Mouse (Mus musculus) CH12.LX (cell line): ENCODE measurements around the gene Spib. TPM values are rescaled to one million over a fixed set of nuclear protein-coding genes. Genes with fewer than 3 reads are reported as not detected.

Source experiments
- DNase-seq: peaks from one replicate; pipeline ENCODE4 v3.0.0-alpha.2; 2013; ENCODE audit errors: extremely low read depth
- H3K27ac ChIP-seq: 2 replicates; pipeline ENCODE4 v1.5.1; 2012; ENCODE audit warnings: low read depth, mild to moderate bottlenecking, control low read depth, moderate library complexity; ENCODE audit not compliant: insufficient read depth
- H3K27me3 ChIP-seq: replicated peaks from 2 replicates; pipeline ENCODE3; 2012; ENCODE audit warnings: inconsistent platforms
- H3K36me3 ChIP-seq, 2 experiments: replicated peaks in 1 of 2; 2 replicates each; pipeline versions ENCODE3 to v1.6.1; 2012; ENCODE audit warnings: inconsistent platforms in 1 of 2, low read length in 1 of 2, mild to moderate bottlenecking in 1 of 2, mixed read lengths in 1 of 2, moderate library complexity in 1 of 2; ENCODE audit not compliant: control insufficient read depth in 1 of 2, insufficient read depth in 1 of 2
- H3K4me1 ChIP-seq, 2 experiments: 2 replicates each; pipeline ENCODE4 v1.6.1; 2012; ENCODE audit warnings: inconsistent platforms in 1 of 2, moderate library complexity in 1 of 2; ENCODE audit not compliant: insufficient read depth in 2 of 2, control insufficient read depth in 1 of 2
- H3K4me2 ChIP-seq: 2 replicates; pipeline ENCODE4 v1.6.1; 2012; ENCODE audit warnings: low read depth, mild to moderate bottlenecking, control low read depth; ENCODE audit not compliant: poor library complexity, insufficient read depth, severe bottlenecking
- H3K4me3 ChIP-seq, 3 experiments: fragments of 150-350 bp in 1 of 3; sonication (generic) in 1 of 3; replicated peaks in 1 of 3; 2 replicates each; pipeline versions ENCODE3 to v1.5.1; 2011 to 2012; ENCODE audit warnings: low read depth in 2 of 3, low read length in 2 of 3, mild to moderate bottlenecking in 2 of 3, moderate library complexity in 2 of 3, control low read depth in 1 of 3, improper control_type of control experiment in 1 of 3, inconsistent platforms in 1 of 3, mixed read lengths in 1 of 3; ENCODE audit not compliant: poor library complexity in 1 of 3
- H3K79me2 ChIP-seq: replicated peaks from 2 replicates; pipeline ENCODE4 v1.6.1; 2012; ENCODE audit warnings: mild to moderate bottlenecking, moderate library complexity; ENCODE audit not compliant: control insufficient read depth, poor library complexity, insufficient read depth, severe bottlenecking; ENCODE audit errors: extremely low read depth
- H3K9ac ChIP-seq: 2 replicates; pipeline ENCODE4 v1.6.1; 2012; ENCODE audit warnings: low read depth, mild to moderate bottlenecking, control low read depth, moderate library complexity; ENCODE audit not compliant: insufficient read depth
- H3K9me3 ChIP-seq: replicated peaks from 2 replicates; pipeline ENCODE3; 2012; ENCODE audit warnings: low read length, inconsistent platforms, mixed read lengths
- CHD2 ChIP-seq: IDR thresholded peaks from 2 replicates; pipeline ENCODE4 v1.6.1; 2011; ENCODE audit warnings: low read length, improper control_type of control experiment
- ETS1 ChIP-seq: conservative IDR thresholded peaks from 2 replicates; pipeline ENCODE4 v1.6.1; 2012; ENCODE audit warnings: low read depth, mild to moderate bottlenecking, inconsistent platforms, low read length, improper control_type of control experiment, moderate library complexity
- GABPA ChIP-seq: IDR thresholded peaks from 2 replicates; pipeline ENCODE4 v1.6.1; 2012; ENCODE audit warnings: low read depth, low read length, improper control_type of control experiment, inconsistent platforms; ENCODE audit not compliant: insufficient replicate concordance
- HCFC1 ChIP-seq: IDR thresholded peaks from 2 replicates; pipeline ENCODE4 v1.6.1; 2012; ENCODE audit warnings: low read depth, mild to moderate bottlenecking, inconsistent platforms, low read length, improper control_type of control experiment
- JUND ChIP-seq: conservative IDR thresholded peaks from 2 replicates; pipeline ENCODE4 v1.6.1; 2011; ENCODE audit warnings: low read depth, low read length, improper control_type of control experiment
- MAX ChIP-seq: IDR thresholded peaks from 2 replicates; pipeline ENCODE4 v1.6.1; 2011; ENCODE audit warnings: low read length, improper control_type of control experiment
- MAZ ChIP-seq: IDR thresholded peaks from 2 replicates; pipeline ENCODE4 v1.6.1; 2012; ENCODE audit warnings: low read depth, mild to moderate bottlenecking, inconsistent platforms, low read length, improper control_type of control experiment, moderate library complexity
- MEF2A ChIP-seq: IDR thresholded peaks from 2 replicates; pipeline ENCODE4 v1.6.1; 2014; ENCODE audit warnings: low read depth, mild to moderate bottlenecking, inconsistent platforms, low read length, improper control_type of control experiment, borderline replicate concordance
- POLR2A ChIP-seq: IDR thresholded peaks from 2 replicates; pipeline ENCODE4 v1.6.1; 2011; ENCODE audit warnings: low read depth, mild to moderate bottlenecking, improper control_type of control experiment, low read length
- RCOR1 ChIP-seq: conservative IDR thresholded peaks from 2 replicates; pipeline ENCODE4 v1.6.1; 2012; ENCODE audit warnings: low read depth, mild to moderate bottlenecking, inconsistent platforms, low read length, improper control_type of control experiment
- SIN3A ChIP-seq: IDR thresholded peaks from 2 replicates; pipeline ENCODE4 v1.6.1; 2012; ENCODE audit warnings: low read length, improper control_type of control experiment, inconsistent platforms
- TBP ChIP-seq: conservative IDR thresholded peaks from 2 replicates; pipeline ENCODE4 v1.6.1; 2011; ENCODE audit warnings: low read depth, low read length, improper control_type of control experiment
- UBTF ChIP-seq: IDR thresholded peaks from 2 replicates; pipeline ENCODE4 v1.6.1; 2012; ENCODE audit warnings: low read depth, mild to moderate bottlenecking, inconsistent platforms, low read length, improper control_type of control experiment, moderate library complexity
- ZC3H11A ChIP-seq: IDR thresholded peaks from 2 replicates; pipeline ENCODE4 v1.6.1; 2012; ENCODE audit warnings: low read depth, mild to moderate bottlenecking, inconsistent platforms, low read length, improper control_type of control experiment
- ZNF384 ChIP-seq: IDR thresholded peaks from 2 replicates; pipeline ENCODE4 v1.6.1; 2012; ENCODE audit warnings: low read depth, low read length, improper control_type of control experiment, inconsistent platforms
- dilution Hi-C: fragments of 300-500 bp; cut with MboI; formaldehyde crosslinking; loops from 2 replicates; pipeline ENCODE4 v1.14.3; 2020; ENCODE audit warnings: low sequenced_read_pairs; ENCODE audit not compliant: extremely low pct_unique_long_range_greater_than_20kb, extremely low pct_ligation_motif_present
- in situ Hi-C: fragments of 300-500 bp; cut with MboI; formaldehyde crosslinking; loops from 3 replicates; pipeline ENCODE4 v1.14.3; 2019; ENCODE audit warnings: low sequenced_read_pairs, low pct_ligation_motif_present, low pct_unique_long_range_greater_than_20kb, mixed read lengths
- polyA plus RNA-seq: library from polyadenylated mRNA; unstranded; fragments of >175 nt; gene quantifications from 2 replicates; pipeline ENCODE4 v1.2.1, GENCODE M21; 2012; ENCODE audit warnings: low read depth; ENCODE audit not compliant: insufficient read length
- total RNA-seq, 2 experiments: library from RNA; depleted of rRNA; stranded (reverse); fragments of 300-350 nt in 1 of 2; fragments of >200 nt in 1 of 2; gene quantifications; 2 replicates each; pipeline ENCODE4 v1.2.3; 2012 to 2014

The Spib gene
- total and polyA plus RNA-seq, 3 experiments = 194 to 336 (median 200) TPM

GRCm38 (mm10) chr7:44581637-44582036 lies 49.8 kb upstream of the Spib start:
- Histone ChIP-seq H3K9ac (no peak overlapping the region), H3K4me1 (peaks cover 0 to 3% of the 10 kb centered on the region in 2 experiments; a peak in 2 of 4 replicates), H3K4me2 (no peak overlapping the region), H3K36me3 (peaks cover 48 to 83% of the 10 kb centered on the region in 2 experiments), H3K9me3 (peaks cover 11% of the 10 kb centered on the region), H3K27ac (no peak overlapping the region), H3K4me3 (no peak overlapping the region), H3K27me3 (no peaks in the 10 kb centered on the region), H3K79me2 (peaks cover 5% of the 10 kb centered on the region; the same call in 1 of the 2 replicates)
- no peak for TF ChIP-seq UBTF
- no peak for TF ChIP-seq TBP
- no peak for TF ChIP-seq GABPA
- no peak for TF ChIP-seq ZNF384
- no peak for TF ChIP-seq HCFC1
- TF ChIP-seq CHD2 = no peak
- TF ChIP-seq POLR2A = no peak
- no peak for TF ChIP-seq JUND
- TF ChIP-seq MAX = no peak
- no peak for TF ChIP-seq SIN3A
- no peak for TF ChIP-seq MEF2A
- no peak for TF ChIP-seq ZC3H11A
- TF ChIP-seq ETS1 = no peak
- dilution Hi-C loops = no loop called here
- in situ Hi-C loops = loop anchor here (10.0 kb wide), 1 partner anchor 63 kb away; no protein-coding TSS in a partner anchor
- no peak for DNase-seq

GRCm38 (mm10) chr7:44576333-44576844 lies 44.5 kb upstream of the Spib start:
- TF ChIP-seq MAX (no peak), MEF2A (no peak), RCOR1 (no peak), ZC3H11A (no peak), ZNF384 (no peak), MAZ (no peak)
- peaks cover 13 to 40% of the 10 kb centered on the region in 2 experiments for H3K36me3 ChIP-seq
- no peak overlapping the region for H3K27ac ChIP-seq
- H3K79me2 ChIP-seq = peaks cover 19% of the 10 kb centered on the region
- dilution Hi-C loops = no loop called here
- peaks cover 5 to 18% of the 10 kb centered on the region in 2 experiments for H3K4me1 ChIP-seq
- peaks cover 11% of the 10 kb centered on the region for H3K9me3 ChIP-seq
- H3K4me3 ChIP-seq = no peak overlapping the region
- no peak overlapping the region for H3K9ac ChIP-seq
- no peaks in the 10 kb centered on the region for H3K27me3 ChIP-seq
- H3K4me2 ChIP-seq = no peak overlapping the region
- DNase-seq = no peak
- in situ Hi-C loops = no loop called here
